Mouse (Mus musculus): ENCODE measurements around the gene Pik3cd. TPM values are rescaled to one million over a fixed set of nuclear protein-coding genes. Genes with fewer than 3 reads are reported as not detected.

Pik3cd gene
- polyA plus RNA-seq, 1 experiment from 2014 or later = 4.8 TPM

DNA sequence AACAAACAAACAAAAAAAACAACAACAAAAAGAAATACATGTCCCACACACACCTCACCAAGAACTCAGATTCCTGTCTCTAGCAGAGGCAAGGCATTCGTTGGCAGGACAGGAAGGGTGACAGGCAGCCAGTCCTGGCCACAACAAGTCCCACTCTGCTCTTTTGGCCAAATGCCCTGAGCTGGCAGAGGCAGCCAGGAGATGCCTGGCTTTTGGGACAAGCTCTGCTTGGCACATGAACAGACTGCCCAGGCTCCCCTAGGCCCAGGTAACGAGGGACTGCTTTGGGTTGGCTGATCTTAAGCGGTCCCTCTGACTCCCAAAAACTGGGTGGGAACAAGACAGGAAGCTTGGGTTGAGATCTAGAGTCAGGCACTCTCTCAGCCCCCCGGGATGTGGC is 34.2 kb upstream of the Pik3cd start:
- WGBS = 38% methylated on average over 4 of the region's 4 CpGs
- H3K4me3 ChIP-seq (ENCODE audit: low read length) = peak overlapping the region; percentile 94
- H3K27ac ChIP-seq (ENCODE audit: low read length) = no peak overlapping the region
- no peaks in the 10 kb centered on the region for H3K9me3 ChIP-seq (ENCODE audit: control insufficient read depth, low read length)
- peaks cover 41% of the 10 kb centered on the region for H3K4me1 ChIP-seq (ENCODE audit: control insufficient read depth, insufficient read depth, low read length)
- peak overlapping the region; percentile 95 for H3K4me2 ChIP-seq (ENCODE audit: low read depth, low read length)
- no peaks in the 10 kb centered on the region for H3K27me3 ChIP-seq (replicated peaks; ENCODE audit: control insufficient read depth, insufficient read depth, low read length)
- peak overlapping the region; percentile 88 for H3K9ac ChIP-seq (ENCODE audit: low read depth, low read length)
- no peak for ATAC-seq
- H3K36me3 ChIP-seq (ENCODE audit: control insufficient read depth, insufficient read depth, low read length) = no peaks in the 10 kb centered on the region

DNA sequence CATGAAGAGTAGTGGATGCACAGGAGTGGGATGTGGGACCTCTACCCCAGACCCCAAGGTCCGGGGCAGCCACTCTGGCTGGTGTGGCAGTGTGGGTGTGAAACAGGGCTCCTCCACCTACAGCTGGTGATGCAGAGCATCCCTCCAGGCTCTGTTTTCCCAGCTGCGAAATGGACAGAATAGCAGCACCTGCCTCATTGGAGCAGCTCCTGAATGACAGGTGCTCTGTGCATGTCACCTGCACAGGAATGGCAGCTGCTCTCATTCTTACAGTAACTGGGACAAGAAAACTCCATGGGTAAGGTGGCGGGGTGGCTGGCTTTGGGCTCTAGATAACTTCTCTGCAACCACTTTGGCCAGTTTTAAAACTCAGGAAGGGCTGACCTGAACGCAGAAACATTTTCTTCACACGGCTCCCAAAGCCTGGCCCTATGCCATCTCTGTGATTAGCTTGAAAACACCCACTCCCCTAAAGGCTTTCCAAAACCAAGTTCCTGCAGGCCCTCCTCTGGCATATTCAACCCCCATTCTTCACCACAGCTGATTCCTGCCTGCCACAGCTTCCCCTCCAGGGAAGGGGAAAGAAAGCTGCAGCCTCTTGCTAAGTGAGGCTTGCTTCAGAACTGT is 33.4 kb upstream of the Pik3cd start:
- no peak for ATAC-seq
- Histone ChIP-seq H3K9me3 (ENCODE audit: control insufficient read depth, low read length) (no peaks in the 10 kb centered on the region), H3K27me3 (replicated peaks; ENCODE audit: control insufficient read depth, insufficient read depth, low read length) (no peaks in the 10 kb centered on the region), H3K9ac (ENCODE audit: low read depth, low read length) (peak overlapping the region; percentile 50), H3K4me1 (ENCODE audit: control insufficient read depth, insufficient read depth, low read length) (peaks cover 46% of the 10 kb centered on the region), H3K4me2 (ENCODE audit: low read depth, low read length) (no peak overlapping the region), H3K36me3 (ENCODE audit: control insufficient read depth, insufficient read depth, low read length) (0 out of 2 replicates have a peak, but pooled peaks cover 3% of the 10 kb centered on the region), H3K4me3 (ENCODE audit: low read length) (no peak overlapping the region), H3K27ac (ENCODE audit: low read length) (no peak overlapping the region)
- WGBS = 71% methylated on average over 5 of the region's 5 CpGs

DNA sequence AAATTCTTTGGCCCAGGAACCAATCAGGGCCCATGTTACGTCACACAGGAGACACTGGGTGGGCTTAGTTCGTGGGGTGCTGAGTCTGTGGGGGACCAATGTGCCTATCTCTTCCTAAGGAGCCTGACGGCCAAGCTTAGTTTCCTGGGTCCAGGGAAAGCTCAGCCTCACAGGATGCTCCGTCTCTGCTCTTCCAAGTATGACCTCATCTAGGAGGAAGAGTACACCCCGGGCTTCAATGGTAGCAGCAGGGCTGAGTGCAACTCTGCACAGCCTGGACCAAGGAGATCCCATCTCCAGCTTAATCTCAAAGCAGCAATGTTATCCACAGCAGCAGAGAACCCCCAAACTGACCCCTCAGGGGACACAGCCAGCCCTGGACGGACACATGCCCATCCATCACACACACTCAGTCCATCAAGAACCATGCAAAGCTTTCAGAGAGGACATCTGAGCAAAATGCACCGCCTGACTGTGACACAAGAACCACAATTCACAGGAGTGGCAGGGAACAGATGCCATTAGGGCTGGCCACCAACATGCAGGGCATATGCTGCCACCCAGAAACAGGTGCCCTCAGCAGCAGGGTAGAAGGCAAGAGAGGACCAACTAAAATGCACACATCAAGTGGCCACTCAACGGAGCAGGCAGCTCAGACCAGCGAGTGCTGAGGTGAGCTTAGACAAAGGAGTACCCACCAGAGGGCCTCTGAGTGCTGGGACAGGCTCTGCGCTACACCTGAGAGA is 32.5 kb upstream of the Pik3cd start:
- H3K36me3 ChIP-seq (ENCODE audit: control insufficient read depth, insufficient read depth, low read length) = 0 out of 2 replicates have a peak, but pooled peaks cover 3% of the 10 kb centered on the region
- peak overlapping the region; percentile 34; the same call in 1 of the 2 replicates for H3K9ac ChIP-seq (ENCODE audit: low read depth, low read length)
- H3K9me3 ChIP-seq (ENCODE audit: control insufficient read depth, low read length) = no peaks in the 10 kb centered on the region
- no peak overlapping the region for H3K4me2 ChIP-seq (ENCODE audit: low read depth, low read length)
- WGBS = 75% methylated on average over 10 of the region's 10 CpGs
- no peak for ATAC-seq
- no peak overlapping the region for H3K4me3 ChIP-seq (ENCODE audit: low read length)
- H3K27me3 ChIP-seq (replicated peaks; ENCODE audit: control insufficient read depth, insufficient read depth, low read length) = no peaks in the 10 kb centered on the region
- H3K4me1 ChIP-seq (ENCODE audit: control insufficient read depth, insufficient read depth, low read length) = peaks cover 46% of the 10 kb centered on the region
- H3K27ac ChIP-seq (ENCODE audit: low read length) = no peak overlapping the region

DNA sequence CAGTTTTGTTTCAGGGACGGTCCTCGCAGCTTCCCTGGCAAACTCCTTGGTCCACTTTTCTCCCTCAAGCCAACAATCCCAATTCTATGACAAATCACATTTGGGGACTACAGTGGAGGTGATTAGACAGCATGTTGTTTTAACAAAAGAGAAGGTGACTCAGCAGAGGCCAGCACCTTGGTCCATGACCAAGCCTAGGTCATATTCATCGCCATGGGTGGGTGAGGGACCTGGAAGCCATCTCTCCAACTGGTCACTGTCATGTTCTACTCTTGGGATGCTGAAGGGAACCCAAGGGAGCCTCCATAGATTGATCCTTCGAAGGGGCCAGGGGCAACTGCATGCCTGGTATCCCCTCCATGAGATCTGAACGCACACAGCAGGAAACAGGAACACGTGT is 31.9 kb upstream of the Pik3cd start:
- Histone ChIP-seq H3K27ac (ENCODE audit: low read length) (no peak overlapping the region), H3K9ac (ENCODE audit: low read depth, low read length) (no peak overlapping the region), H3K9me3 (ENCODE audit: control insufficient read depth, low read length) (no peaks in the 10 kb centered on the region), H3K4me2 (ENCODE audit: low read depth, low read length) (no peak overlapping the region), H3K4me3 (ENCODE audit: low read length) (no peak overlapping the region), H3K4me1 (ENCODE audit: control insufficient read depth, insufficient read depth, low read length) (peaks cover 46% of the 10 kb centered on the region), H3K27me3 (replicated peaks; ENCODE audit: control insufficient read depth, insufficient read depth, low read length) (no peaks in the 10 kb centered on the region), H3K36me3 (ENCODE audit: control insufficient read depth, insufficient read depth, low read length) (peaks cover 8% of the 10 kb centered on the region; the same call in 1 of the 2 replicates)
- 79% methylated on average over 6 of the region's 6 CpGs for WGBS
- ATAC-seq = no peak

DNA sequence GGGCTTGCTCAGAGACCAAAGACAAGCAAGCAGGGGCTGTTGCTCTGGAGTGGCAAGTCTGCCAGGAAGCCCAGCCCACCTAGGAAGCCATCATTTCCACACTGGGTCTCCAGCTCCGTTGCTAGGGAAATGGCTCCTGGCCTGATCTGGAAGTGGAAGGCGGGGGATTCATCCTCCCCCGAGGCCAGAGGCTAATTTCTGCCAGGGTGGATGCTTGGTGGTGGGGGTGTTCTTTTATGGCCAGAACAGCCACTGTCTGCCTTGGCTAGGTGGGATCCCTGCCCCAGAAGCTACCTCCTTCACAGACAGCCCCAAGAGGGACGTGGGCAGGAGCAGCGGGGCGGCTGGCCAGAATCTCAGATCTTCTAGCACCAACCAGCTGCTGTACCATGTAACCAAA is 31.4 kb upstream of the Pik3cd start:
- no peak for ATAC-seq
- Histone ChIP-seq H3K9ac (ENCODE audit: low read depth, low read length) (no peak overlapping the region), H3K4me2 (ENCODE audit: low read depth, low read length) (no peak overlapping the region), H3K27me3 (replicated peaks; ENCODE audit: control insufficient read depth, insufficient read depth, low read length) (no peaks in the 10 kb centered on the region), H3K4me3 (ENCODE audit: low read length) (no peak overlapping the region), H3K4me1 (ENCODE audit: control insufficient read depth, insufficient read depth, low read length) (peaks cover 46% of the 10 kb centered on the region), H3K27ac (ENCODE audit: low read length) (no peak overlapping the region), H3K36me3 (ENCODE audit: control insufficient read depth, insufficient read depth, low read length) (peaks cover 9% of the 10 kb centered on the region; the same call in 1 of the 2 replicates), H3K9me3 (ENCODE audit: control insufficient read depth, low read length) (no peaks in the 10 kb centered on the region)
- 54% methylated on average over 6 of the region's 6 CpGs for WGBS

DNA sequence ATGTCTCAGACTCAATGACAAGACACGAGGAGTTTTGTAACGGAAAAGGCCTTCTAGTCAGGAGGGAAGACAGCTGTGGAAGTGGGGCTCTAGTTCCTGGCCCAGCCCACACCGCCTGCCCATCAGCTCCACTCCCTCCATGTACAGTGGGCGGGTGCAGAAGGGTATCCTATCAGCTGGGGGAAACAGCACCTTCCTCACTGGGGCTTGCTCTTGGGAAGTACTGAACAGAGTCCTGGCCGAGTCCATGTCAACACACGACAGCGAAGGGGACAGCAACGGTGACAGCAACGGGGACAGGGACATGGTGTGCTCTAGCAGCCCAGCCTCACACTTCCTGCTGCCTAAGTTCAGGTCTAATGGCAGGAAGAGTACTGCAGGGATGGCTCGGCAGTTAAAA is 30.4 kb upstream of the Pik3cd start:
- H3K4me1 ChIP-seq (ENCODE audit: control insufficient read depth, insufficient read depth, low read length) = peaks cover 46% of the 10 kb centered on the region
- H3K27ac ChIP-seq (ENCODE audit: low read length) = peak overlapping the region; percentile 2; the same call in 1 of the 2 replicates
- no peaks in the 10 kb centered on the region for H3K27me3 ChIP-seq (replicated peaks; ENCODE audit: control insufficient read depth, insufficient read depth, low read length)
- H3K36me3 ChIP-seq (ENCODE audit: control insufficient read depth, insufficient read depth, low read length) = peaks cover 9% of the 10 kb centered on the region; the same call in 1 of the 2 replicates
- no peak overlapping the region for H3K4me2 ChIP-seq (ENCODE audit: low read depth, low read length)
- WGBS = 62% methylated on average over 10 of the region's 10 CpGs
- H3K4me3 ChIP-seq (ENCODE audit: low read length) = no peak overlapping the region
- no peak for ATAC-seq
- H3K9ac ChIP-seq (ENCODE audit: low read depth, low read length) = no peak overlapping the region
- no peaks in the 10 kb centered on the region for H3K9me3 ChIP-seq (ENCODE audit: control insufficient read depth, low read length)

DNA sequence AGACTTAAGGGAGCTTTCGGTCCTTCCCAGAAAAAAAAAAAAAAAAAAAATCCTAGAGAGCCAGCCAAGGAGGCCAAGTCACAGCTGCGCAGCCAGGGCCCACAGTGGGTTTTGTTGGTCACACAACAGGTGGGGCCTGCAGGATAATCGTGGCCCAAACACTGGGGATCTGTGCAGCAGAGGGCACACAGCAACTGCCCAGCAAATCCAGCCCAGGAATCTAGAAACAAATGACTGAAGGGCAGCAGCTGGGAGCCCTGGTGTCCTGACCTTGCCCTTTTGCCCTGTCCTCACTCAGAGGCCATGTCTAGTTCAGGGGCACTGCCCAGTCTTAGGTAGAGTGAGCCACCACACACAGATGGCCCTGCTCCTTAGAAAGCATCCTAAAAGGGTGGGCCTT is 29.9 kb upstream of the Pik3cd start:
- H3K4me2 ChIP-seq (ENCODE audit: low read depth, low read length) = no peak overlapping the region
- no peak overlapping the region; the same call in 1 of the 2 replicates for H3K27ac ChIP-seq (ENCODE audit: low read length)
- ATAC-seq = no peak
- H3K9me3 ChIP-seq (ENCODE audit: control insufficient read depth, low read length) = no peaks in the 10 kb centered on the region
- H3K36me3 ChIP-seq (ENCODE audit: control insufficient read depth, insufficient read depth, low read length) = peaks cover 9% of the 10 kb centered on the region; the same call in 1 of the 2 replicates
- H3K27me3 ChIP-seq (replicated peaks; ENCODE audit: control insufficient read depth, insufficient read depth, low read length) = no peaks in the 10 kb centered on the region
- H3K4me1 ChIP-seq (ENCODE audit: control insufficient read depth, insufficient read depth, low read length) = peaks cover 46% of the 10 kb centered on the region
- no peak overlapping the region for H3K4me3 ChIP-seq (ENCODE audit: low read length)
- H3K9ac ChIP-seq (ENCODE audit: low read depth, low read length) = 0 out of 2 replicates have a peak overlapping the region, but pooled peaks have one; percentile 17
- 85% methylated on average over 3 of the region's 3 CpGs for WGBS

DNA sequence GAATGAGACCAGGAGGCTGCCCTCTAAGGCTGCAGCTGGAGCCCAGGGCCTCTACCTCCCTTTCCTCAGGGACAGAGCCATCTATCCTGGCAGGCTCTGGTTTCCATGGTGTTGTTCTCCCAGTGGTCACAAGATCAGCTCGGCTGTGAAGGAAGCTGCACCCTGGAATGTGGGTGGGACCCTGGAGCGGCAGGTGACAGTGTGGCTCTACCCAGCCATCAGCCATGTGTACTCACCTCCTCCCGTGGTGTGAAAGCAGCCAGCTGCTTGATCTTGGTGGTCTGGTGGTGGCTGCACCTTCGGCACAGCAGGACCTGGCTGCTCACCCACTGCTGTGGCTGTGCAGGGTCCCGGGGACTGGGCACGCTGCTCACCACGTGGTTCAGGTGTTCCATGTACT is 28.5 kb upstream of the Pik3cd start:
- 51% methylated on average over 7 of the region's 7 CpGs for WGBS
- H3K9me3 ChIP-seq (ENCODE audit: control insufficient read depth, low read length) = no peaks in the 10 kb centered on the region
- H3K4me2 ChIP-seq (ENCODE audit: low read depth, low read length) = no peak overlapping the region
- H3K36me3 ChIP-seq (ENCODE audit: control insufficient read depth, insufficient read depth, low read length) = peaks cover 16% of the 10 kb centered on the region; the same call in 1 of the 2 replicates
- peak overlapping the region; percentile 12; the same call in 1 of the 2 replicates for H3K9ac ChIP-seq (ENCODE audit: low read depth, low read length)
- H3K4me1 ChIP-seq (ENCODE audit: control insufficient read depth, insufficient read depth, low read length) = peaks cover 33% of the 10 kb centered on the region
- H3K27me3 ChIP-seq (replicated peaks; ENCODE audit: control insufficient read depth, insufficient read depth, low read length) = no peaks in the 10 kb centered on the region
- H3K4me3 ChIP-seq (ENCODE audit: low read length) = no peak overlapping the region
- peak; percentile 72 for ATAC-seq
- 0 out of 2 replicates have a peak overlapping the region, but pooled peaks have one; percentile 20 for H3K27ac ChIP-seq (ENCODE audit: low read length)

DNA sequence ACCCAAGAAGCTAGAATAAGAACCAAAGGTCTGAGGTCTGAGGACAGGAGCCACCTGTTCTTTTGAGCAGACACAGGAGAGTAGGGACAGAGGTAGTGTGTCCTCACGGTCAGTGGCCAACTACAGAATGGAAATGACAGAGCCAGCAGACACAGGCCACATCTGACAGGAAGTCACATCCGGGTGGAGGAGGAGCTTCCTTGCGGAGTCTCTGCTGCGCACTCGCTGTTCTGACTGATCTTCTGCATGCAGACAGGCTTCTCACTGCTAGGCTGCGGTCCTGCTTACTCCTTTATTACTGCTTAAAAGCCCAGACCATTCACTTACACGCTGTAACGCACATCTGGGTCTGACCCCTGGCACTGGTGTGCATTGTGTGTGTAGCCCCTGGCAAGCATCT is 26.4 kb upstream of the Pik3cd start:
- H3K4me1 ChIP-seq (ENCODE audit: control insufficient read depth, insufficient read depth, low read length) = peaks cover 15% of the 10 kb centered on the region; the same call in 1 of the 2 replicates
- 74% methylated on average over 8 of the region's 8 CpGs for WGBS
- H3K4me2 ChIP-seq (ENCODE audit: low read depth, low read length) = no peak overlapping the region
- no peaks in the 10 kb centered on the region for H3K9me3 ChIP-seq (ENCODE audit: control insufficient read depth, low read length)
- no peak for ATAC-seq
- peaks cover 16% of the 10 kb centered on the region; the same call in 1 of the 2 replicates for H3K36me3 ChIP-seq (ENCODE audit: control insufficient read depth, insufficient read depth, low read length)
- H3K27me3 ChIP-seq (replicated peaks; ENCODE audit: control insufficient read depth, insufficient read depth, low read length) = no peaks in the 10 kb centered on the region
- H3K9ac ChIP-seq (ENCODE audit: low read depth, low read length) = no peak overlapping the region
- H3K4me3 ChIP-seq (ENCODE audit: low read length) = no peak overlapping the region
- no peak overlapping the region for H3K27ac ChIP-seq (ENCODE audit: low read length)

Measured in intestine, embryonic 16.5 days (tissue).